Mouse (Mus musculus): Measurements from ENCODE around the gene Brd3os.

Gene Brd3os

DNA sequence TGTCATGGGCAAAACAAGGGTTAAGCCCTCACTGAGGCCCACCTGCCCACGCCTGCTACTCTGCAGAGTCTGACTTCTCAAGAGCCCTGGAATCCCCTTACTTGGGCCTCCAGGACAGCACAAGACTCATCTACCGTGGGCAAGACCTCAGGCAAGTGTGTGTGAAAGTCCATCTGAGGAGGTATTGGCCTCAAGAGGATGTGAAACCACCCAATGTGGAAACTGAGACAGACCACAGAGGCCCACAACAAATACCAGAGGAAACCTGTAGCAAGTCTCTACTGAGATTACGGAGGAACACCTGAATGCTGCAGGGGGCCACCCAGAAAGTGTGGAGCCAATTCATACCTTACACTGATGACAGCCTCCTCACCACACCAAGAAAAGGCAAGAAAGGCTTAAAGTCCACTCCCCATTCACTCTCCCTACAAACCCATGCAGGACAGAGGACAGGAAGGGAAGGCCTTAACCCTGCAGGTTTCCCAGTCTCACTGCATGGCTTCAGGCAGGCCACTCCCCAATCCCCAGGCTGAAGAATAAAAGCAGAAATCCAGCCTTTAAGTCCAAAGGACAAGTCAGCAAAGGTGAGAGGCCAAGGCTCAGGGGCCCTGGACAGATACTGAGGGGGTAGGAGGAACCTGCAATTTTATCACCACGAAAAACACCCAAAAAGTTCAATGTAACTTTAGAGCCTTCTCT lies 27.3 kb downstream of the Brd3os start:
- DNase-seq (ENCODE audit: low spot score) = no peak

DNA sequence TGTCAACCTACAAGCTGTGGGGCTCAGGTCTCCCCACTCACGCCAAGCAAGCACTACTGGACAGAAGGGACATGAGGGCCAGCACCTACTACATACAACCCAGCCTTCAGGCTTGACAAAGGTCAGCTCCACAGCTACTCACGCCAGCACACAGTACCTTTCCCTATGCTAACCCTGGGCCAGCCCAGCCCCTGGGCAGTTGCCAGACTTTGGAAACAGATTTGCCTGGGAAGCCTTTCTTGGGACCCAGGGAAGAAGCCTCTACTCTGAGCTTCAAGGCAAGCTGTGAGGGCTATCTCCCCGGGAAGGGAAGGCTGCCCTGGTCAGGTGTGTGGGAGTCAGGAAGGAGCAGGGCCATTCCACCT lies 27.8 kb downstream of the Brd3os start:
- no peak for DNase-seq (ENCODE audit: low spot score)

DNA sequence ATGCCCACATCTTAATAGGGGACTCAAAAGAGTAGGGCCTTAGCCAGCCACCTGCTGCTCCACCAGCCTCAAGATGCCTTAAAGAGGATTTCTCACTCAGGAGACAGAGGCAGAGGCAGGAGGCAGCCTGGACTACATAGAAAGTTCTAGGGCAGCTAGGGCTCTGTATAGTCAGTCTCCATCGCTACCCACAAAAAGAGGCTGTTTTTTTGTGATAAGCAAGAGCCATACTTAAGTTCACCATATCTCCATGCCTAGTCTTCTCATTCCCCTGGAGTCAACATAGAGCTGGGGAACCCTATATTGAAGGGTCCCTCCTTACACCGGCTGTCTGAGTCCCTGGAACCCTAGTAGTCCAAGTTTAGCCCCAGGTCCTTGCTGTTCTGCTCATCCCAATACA lies 28.4 kb downstream of the Brd3os start:
- no peak for DNase-seq (ENCODE audit: low spot score)

- DNase-seq (ENCODE audit: low spot score) = no peak
These were observed 29.1 kb downstream of the Brd3os start for GRCm38 (mm10) chr2:27471170-27471584.

DNA sequence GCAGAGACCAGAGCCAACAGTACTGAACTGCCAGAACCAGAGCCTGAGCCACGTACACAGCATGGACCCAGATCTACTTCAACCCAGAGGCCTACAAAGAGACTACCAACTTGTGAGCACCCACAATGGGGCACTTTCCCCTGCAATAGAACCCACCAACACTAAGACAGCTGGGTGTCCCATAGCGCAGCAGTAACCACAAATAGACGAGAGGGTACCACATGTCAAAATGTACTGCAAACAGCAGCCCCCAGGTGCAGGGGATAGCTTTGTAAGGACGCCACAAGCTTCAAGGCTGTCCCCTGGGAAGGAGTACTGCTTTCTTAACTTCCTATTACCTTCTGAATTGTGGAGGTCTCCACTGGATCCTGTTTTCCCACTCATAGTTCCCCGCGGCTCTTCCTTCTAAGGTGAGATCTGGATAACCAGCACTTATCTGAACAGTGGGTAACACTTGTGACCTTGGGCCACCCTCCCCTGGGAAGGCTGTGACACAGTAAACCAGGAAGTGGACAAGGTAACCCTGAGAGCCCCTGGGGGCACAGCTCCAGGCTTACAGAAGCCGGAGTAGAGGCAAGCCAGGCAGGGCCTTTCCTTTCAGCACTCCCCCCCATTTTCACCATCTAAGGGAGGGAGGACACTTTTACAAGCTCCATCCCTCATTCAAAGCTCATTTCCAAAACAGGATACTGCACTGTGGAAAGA lies 31.1 kb downstream of the Brd3os start:
- DNase-seq (ENCODE audit: low spot score) = no peak

GRCm38 (mm10) chr2:27473911-27474310 lies 31.8 kb downstream of the Brd3os start:
- DNase-seq (ENCODE audit: low spot score) = no peak

- DNase-seq (ENCODE audit: low spot score) = no peak
These were observed 32.7 kb downstream of the Brd3os start for GRCm38 (mm10) chr2:27474621-27475484.

GRCm38 (mm10) chr2:27475495-27476302 lies 33.6 kb downstream of the Brd3os start:
- peak; percentile 93 for DNase-seq (ENCODE audit: low spot score)

- no peak for DNase-seq (ENCODE audit: low spot score)
These were observed 34.4 kb downstream of the Brd3os start for GRCm38 (mm10) chr2:27476303-27477192.

DNA sequence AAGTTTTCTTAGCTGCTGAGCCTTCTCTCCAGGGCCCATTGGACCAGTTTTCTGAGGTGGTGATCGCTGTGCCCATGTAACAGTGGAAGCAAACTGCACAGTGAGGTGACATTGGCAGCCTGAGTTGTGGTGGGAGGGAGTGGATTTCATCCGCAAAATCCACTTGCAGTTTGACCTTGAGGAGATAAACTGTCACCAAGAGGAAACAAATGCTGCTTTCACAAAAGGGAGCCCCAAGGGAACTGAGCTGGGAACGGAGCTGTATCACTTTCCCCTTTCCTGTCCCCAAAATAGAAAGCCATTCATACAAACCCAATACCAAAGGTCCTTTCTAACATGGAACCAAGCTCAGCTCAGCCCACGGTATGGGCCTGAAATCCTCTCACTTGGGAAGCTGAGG lies 37.7 kb downstream of the Brd3os start:
- no peak for DNase-seq (ENCODE audit: low spot score)

GRCm38 (mm10) chr2:27480367-27480766 lies 38.2 kb downstream of the Brd3os start:
- no peak for DNase-seq (ENCODE audit: low spot score)

- no peak for DNase-seq (ENCODE audit: low spot score)
These were observed 40.2 kb downstream of the Brd3os start for GRCm38 (mm10) chr2:27482265-27482861.

DNA sequence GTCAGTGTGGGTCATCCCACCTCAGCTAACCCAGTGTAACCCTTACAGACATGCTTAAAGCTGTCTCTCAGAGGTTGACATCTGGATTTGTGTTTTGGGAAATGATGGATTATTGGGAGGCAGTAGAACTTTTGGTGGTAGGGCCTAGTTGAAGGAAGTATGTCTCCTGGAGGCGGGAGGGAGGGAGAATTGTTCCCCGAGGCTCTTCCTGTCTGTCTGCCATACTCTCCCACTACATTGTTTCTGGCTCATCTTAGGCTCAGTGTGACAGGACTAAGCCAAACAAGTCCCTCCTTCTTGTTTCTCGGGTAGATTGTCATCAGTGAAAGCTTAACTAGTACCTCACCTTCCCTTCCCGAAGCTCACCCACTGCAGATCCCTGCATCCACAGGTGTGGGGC lies 44.6 kb downstream of the Brd3os start:
- no peak for DNase-seq (ENCODE audit: low spot score)

DNA sequence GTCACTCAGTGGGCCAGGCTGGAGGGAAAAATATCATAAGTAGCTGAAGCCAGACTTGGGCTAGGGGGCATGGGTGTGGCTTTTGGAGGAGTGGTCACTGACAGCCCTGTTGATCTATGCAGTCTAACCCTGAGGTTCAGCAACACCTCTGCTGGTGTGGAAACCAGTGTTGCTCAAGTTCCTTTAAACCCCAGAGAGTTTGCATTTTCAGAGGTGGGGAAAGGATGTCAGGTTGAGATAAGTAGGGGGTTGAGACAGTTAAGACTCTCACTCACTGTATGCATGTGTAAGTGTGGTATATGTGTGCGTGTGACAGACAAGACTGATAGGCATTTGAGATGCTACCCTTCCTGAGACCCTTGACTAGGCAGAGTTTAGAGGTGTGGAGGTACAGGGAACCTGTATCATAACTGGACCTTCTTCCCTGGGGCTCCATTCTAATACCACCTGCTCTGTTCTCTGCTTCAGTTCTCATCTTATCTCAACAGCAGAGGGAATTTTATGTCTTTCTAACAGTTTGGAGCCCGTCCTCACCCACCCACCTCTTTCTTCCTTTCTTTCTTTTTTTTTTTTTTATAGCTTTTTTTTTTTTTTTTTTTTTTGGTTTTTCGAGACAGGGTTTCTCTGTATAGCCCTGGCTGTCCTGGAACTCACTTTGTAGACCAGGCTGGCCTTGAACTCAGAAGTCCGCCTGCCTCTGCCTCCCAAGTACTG lies 45.4 kb downstream of the Brd3os start:
- no peak for DNase-seq (ENCODE audit: low spot score)

DNA sequence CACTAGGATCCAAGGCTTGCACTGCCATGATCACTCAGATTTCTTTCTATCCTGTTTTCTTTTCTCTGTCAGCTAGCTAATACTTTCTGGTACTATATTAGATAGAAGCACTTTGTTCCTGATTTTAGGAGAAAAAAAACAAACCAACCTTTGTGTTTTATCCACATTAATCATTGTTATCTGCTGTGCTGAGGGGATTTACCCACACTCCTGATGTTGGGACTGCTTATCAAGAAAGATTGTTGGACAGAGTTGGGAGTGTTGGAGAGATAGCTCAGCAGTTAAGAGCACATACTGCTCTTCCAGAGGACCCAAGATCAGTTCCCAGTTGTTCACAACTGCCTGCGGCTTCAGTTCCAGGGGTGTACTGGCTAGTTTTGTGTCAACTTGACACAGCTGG lies 46.2 kb downstream of the Brd3os start:
- no peak for DNase-seq (ENCODE audit: low spot score)

DNA sequence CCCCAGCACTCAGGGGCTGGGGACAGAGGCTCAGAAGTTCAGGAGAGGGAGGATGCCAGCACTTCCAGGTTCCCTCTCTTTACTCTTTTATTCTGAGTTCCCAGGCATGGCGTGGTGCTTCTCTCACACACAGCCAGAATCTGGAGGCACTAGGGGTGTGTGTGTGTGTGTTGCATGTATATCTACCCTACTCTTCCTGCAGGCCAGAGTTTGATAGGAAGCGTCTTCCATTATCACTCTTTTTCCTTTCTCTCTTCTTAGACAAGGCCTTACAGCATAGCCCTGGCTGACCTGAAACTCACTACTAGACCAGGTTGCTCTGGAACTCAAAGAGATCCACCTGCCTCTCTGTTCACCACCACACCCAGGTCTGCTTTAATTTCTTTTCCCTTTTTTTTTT lies 48.8 kb downstream of the Brd3os start:
- DNase-seq (ENCODE audit: low spot score) = no peak

Data from layer of hippocampus, adult 11-12 months (tissue).